Mouse (Mus musculus) spleen, adult 18-20 months (tissue): Measurements from ENCODE around the gene Tmem88b.
"Not testable (repeated sequence)": the region's sequence is repeated elsewhere in the genome, so short reads cannot be mapped to it uniquely, and the experiment has no call there.

Source experiments
- DNase-seq, 2 experiments: peaks; one replicate each; pipeline ENCODE4 v3.0.0; 2022; ENCODE audit warnings: mixed read lengths in 2 of 2

The Tmem88b gene

GRCm38 (mm10) chr4:155785819-155786218, at the start of gene Tmem88b:
Tmem88b (minus strand) TSS chr4:155785874.
- no peak for DNase-seq

- DNase-seq: peak; percentile 30 to 46
Observed at GRCm38 (mm10) chr4:155833836-155834235, 48.2 kb upstream of the Tmem88b start.

GRCm38 (mm10) chr4:155833234-155833633, 47.6 kb upstream of the Tmem88b start:
- DNase-seq: no peak

GRCm38 (mm10) chr4:155832321-155832720, 46.6 kb upstream of the Tmem88b start:
- no peak for DNase-seq

- DNase-seq: no peak
Observed at GRCm38 (mm10) chr4:155831831-155832230, 46.2 kb upstream of the Tmem88b start.

GRCm38 (mm10) chr4:155831205-155831766, 45.6 kb upstream of the Tmem88b start, which contains the start of gene Aurkaip1:
Aurkaip1 (plus strand) TSS chr4:155831272.
- peak; percentile 93 to 94 for DNase-seq

GRCm38 (mm10) chr4:155830596-155830995, 44.9 kb upstream of the Tmem88b start:
- no peak for DNase-seq

GRCm38 (mm10) chr4:155829866-155830265, 44.2 kb upstream of the Tmem88b start:
- DNase-seq: no peak

- DNase-seq: no peak
Observed at GRCm38 (mm10) chr4:155823443-155823842, 37.8 kb upstream of the Tmem88b start.

GRCm38 (mm10) chr4:155821025-155821424, 35.4 kb upstream of the Tmem88b start:
- no peak for DNase-seq

GRCm38 (mm10) chr4:155817533-155817932, 31.9 kb upstream of the Tmem88b start:
- no peak for DNase-seq

- no peak for DNase-seq
Observed at GRCm38 (mm10) chr4:155812665-155813181, 27.0 kb upstream of the Tmem88b start.

- DNase-seq: peak; percentile 84 to 90
Observed at GRCm38 (mm10) chr4:155811929-155812664, 26.4 kb upstream of the Tmem88b start, which contains the start of gene Ccnl2. Ccnl2 (plus strand) TSS chr4:155812489.

- DNase-seq: no peak
Observed at GRCm38 (mm10) chr4:155807841-155808240, 22.2 kb upstream of the Tmem88b start.

GRCm38 (mm10) chr4:155803340-155804041, 17.8 kb upstream of the Tmem88b start:
- DNase-seq: peak; percentile 88 to 96

- DNase-seq: no peak
Observed at GRCm38 (mm10) chr4:155802741-155803339, 17.2 kb upstream of the Tmem88b start, which contains the start of gene Mrpl20. Mrpl20 (plus strand) TSS chr4:155802878.

GRCm38 (mm10) chr4:155802075-155802474, 16.4 kb upstream of the Tmem88b start:
- no peak for DNase-seq

- DNase-seq: no peak
Observed at GRCm38 (mm10) chr4:155793730-155794129, 8.1 kb upstream of the Tmem88b start.

- no peak for DNase-seq
Observed at GRCm38 (mm10) chr4:155791240-155791933, 5.7 kb upstream of the Tmem88b start.

GRCm38 (mm10) chr4:155790650-155791161, 5.0 kb upstream of the Tmem88b start:
- DNase-seq: no peak

- no peak for DNase-seq
Observed at GRCm38 (mm10) chr4:155790021-155790489, 4.4 kb upstream of the Tmem88b start, which contains the start of gene Ankrd65. Ankrd65 (plus strand) TSS chr4:155790439.

- DNase-seq: not testable (repeated sequence)
Observed at GRCm38 (mm10) chr4:155788833-155789232, 3.2 kb upstream of the Tmem88b start.
